8 mouse cellular contexts compared by ENCODE assay signal in the genomic region with DNA sequence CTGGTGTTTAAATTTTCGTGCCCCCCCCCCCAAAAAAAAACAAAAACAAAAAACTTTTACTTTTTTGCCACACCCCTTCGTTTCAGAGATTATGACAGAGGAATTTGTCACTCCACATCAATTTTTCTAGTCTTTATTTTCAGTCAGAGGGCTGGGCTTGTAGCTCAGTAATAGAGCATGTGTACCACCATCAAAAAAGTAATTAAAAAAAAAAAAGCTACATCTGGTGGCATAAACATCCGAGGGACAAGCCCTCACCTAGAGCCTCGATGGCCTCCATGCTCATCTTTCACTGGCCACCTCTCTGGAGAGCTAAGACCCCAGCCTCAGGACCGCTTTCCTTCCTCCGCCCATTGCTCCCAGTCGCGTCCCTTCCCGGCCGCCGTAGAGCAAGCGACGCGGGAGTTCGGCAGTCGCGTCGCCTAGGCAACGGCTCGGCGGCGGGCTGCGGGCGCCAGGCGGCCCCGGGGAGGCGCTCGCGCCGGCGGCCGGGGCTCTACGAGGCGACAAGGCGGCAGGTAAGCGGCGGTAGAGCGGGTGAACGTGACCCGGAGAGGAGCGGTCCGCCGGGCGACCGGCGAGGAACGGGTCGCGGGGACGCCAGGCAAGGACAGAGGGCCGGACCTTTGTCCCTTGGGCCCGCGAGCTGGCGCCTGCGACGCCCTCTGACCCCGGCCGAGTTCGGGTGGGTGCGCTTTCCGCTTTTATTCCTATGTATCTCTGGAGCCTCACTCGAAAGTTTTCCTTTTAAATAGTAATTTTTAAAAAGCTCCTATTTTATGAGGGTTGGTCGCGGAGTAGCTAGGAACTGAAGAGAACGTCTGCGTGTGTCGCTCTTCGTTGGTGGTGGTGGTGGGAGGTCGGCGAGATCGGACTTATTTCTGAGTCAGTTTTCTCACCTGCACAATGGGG. TPM values are rescaled to one million over a fixed set of nuclear protein-coding genes. Genes with fewer than 3 reads are reported as not detected.
DNase-seq lines count a peak whose midpoint lies in the region; ATAC-seq and TF ChIP-seq lines count a peak whose summit lies in the region.

Pkig (plus strand) TSS at position 412 of the 912 bp plus-strand sequence.

- H3K4me1 ChIP-seq in embryonic facial prominence, embryonic 13.5 days, result peaks cover 17% of the 10 kb centered on the region
- H3K4me1 ChIP-seq in heart, adult 2 months (ENCODE audit: control insufficient read depth, insufficient read depth, low read length), result peaks cover 16% of the 10 kb centered on the region
- peaks cover 30% of the 10 kb centered on the region for H3K4me1 ChIP-seq in kidney, adult 2 months (ENCODE audit: control insufficient read depth, insufficient read depth, low read length)
- peaks cover 17% of the 10 kb centered on the region for H3K4me1 ChIP-seq in limb, embryonic 14.5 days (ENCODE audit: control insufficient read depth, insufficient read depth, low read length)
- H3K4me1 ChIP-seq in midbrain, embryonic 16.5 days (ENCODE audit: control insufficient read depth, insufficient read depth, low read length), result peaks cover 23% of the 10 kb centered on the region
- peaks cover 15% of the 10 kb centered on the region; the same call in 1 of the 2 replicates for H3K4me1 ChIP-seq in spleen, adult 2 months (ENCODE audit: control insufficient read depth, insufficient read depth, insufficient read length)

- no peaks in the 10 kb centered on the region for H3K9me3 ChIP-seq in embryonic facial prominence, embryonic 13.5 days
- no peaks in the 10 kb centered on the region for H3K9me3 ChIP-seq in limb, embryonic 14.5 days (ENCODE audit: control insufficient read depth, low read length)
- H3K9me3 ChIP-seq in midbrain, embryonic 16.5 days (replicated peaks; ENCODE audit: control insufficient read depth, low read length, poor library complexity, severe bottlenecking), result no peaks in the 10 kb centered on the region

- H3K9ac ChIP-seq in embryonic facial prominence, embryonic 13.5 days, result peak within 1 kb of the TSS; percentile 85
- H3K9ac ChIP-seq in heart, adult 2 months (ENCODE audit: low read depth, low read length), result peak within 1 kb of the TSS; percentile 95
- H3K9ac ChIP-seq in limb, embryonic 14.5 days (ENCODE audit: low read depth, low read length, severe bottlenecking), result peak within 1 kb of the TSS; percentile 78
- peak within 1 kb of the TSS; percentile 89 for H3K9ac ChIP-seq in midbrain, embryonic 16.5 days (ENCODE audit: low read depth, low read length)

- 0 out of 2 replicates have a peak, but pooled peaks have one; percentile 8 for TF ChIP-seq EP300 in heart, adult 2 months (IDR thresholded peaks at IDR 0.05; ENCODE audit: insufficient read depth, low read depth, low read length)

- TF ChIP-seq POLR2A in heart, adult 2 months (IDR thresholded peaks at IDR 0.05; ENCODE audit: insufficient read depth, low read depth, low read length), result peak; percentile 26; the same call in 1 of the 2 replicates
- TF ChIP-seq POLR2A in kidney, adult 2 months (IDR thresholded peaks at IDR 0.05; ENCODE audit: low read depth, low read length), result no peak
- TF ChIP-seq POLR2A in limb, embryonic 14.5 days (IDR thresholded peaks at IDR 0.05; ENCODE audit: borderline replicate concordance, extremely low read depth, insufficient read depth, insufficient read length), result 0 out of 2 replicates have a peak, but pooled peaks have one; percentile 43
- TF ChIP-seq POLR2A in spleen, adult 2 months (IDR thresholded peaks at IDR 0.05; ENCODE audit: low read depth, low read length), result peak; percentile 33

- H3K79me2 ChIP-seq in heart, adult 2 months (replicated peaks; ENCODE audit: control insufficient read depth, insufficient read depth, low read length), result 0 out of 2 replicates have a peak, but pooled peaks cover 3% of the 10 kb centered on the region

- H3K36me3 ChIP-seq in embryonic facial prominence, embryonic 13.5 days, result no peaks in the 10 kb centered on the region
- H3K36me3 ChIP-seq in heart, adult 2 months (ENCODE audit: control insufficient read depth, insufficient read depth, low read length), result peaks cover 3% of the 10 kb centered on the region
- no peaks in the 10 kb centered on the region for H3K36me3 ChIP-seq in kidney, adult 2 months (ENCODE audit: control insufficient read depth, insufficient read depth, low read length)
- H3K36me3 ChIP-seq in limb, embryonic 14.5 days (ENCODE audit: control insufficient read depth, insufficient read depth, low read length), result no peaks in the 10 kb centered on the region
- H3K36me3 ChIP-seq in midbrain, embryonic 16.5 days (ENCODE audit: control insufficient read depth, insufficient read depth, low read length), result no peaks in the 10 kb centered on the region
- peaks cover 1% of the 10 kb centered on the region; the same call in 1 of the 2 replicates for H3K36me3 ChIP-seq in spleen, adult 2 months (ENCODE audit: control insufficient read depth, insufficient read depth, low read length)

- H3K27me3 ChIP-seq in embryonic facial prominence, embryonic 13.5 days, result no peaks in the 10 kb centered on the region
- no peaks in the 10 kb centered on the region for H3K27me3 ChIP-seq in heart, adult 2 months (ENCODE audit: control insufficient read depth, insufficient read depth, low read length)
- H3K27me3 ChIP-seq in kidney, adult 2 months (replicated peaks; ENCODE audit: control insufficient read depth, insufficient read depth, low read length), result no peaks in the 10 kb centered on the region
- no peaks in the 10 kb centered on the region for H3K27me3 ChIP-seq in limb, embryonic 14.5 days (ENCODE audit: control insufficient read depth, insufficient read depth, low read length)
- no peaks in the 10 kb centered on the region for H3K27me3 ChIP-seq in midbrain, embryonic 16.5 days (ENCODE audit: control insufficient read depth, insufficient read depth, low read depth, low read length)
- no peaks in the 10 kb centered on the region for H3K27me3 ChIP-seq in spleen, adult 2 months (ENCODE audit: control insufficient read depth, insufficient read depth, low read length)

- peak; percentile 92 for DNase-seq in A20 (ENCODE audit: low read depth, low spot score)
- peak; percentile 65 to 71 for DNase-seq in adrenal gland, postnatal 4 days (ENCODE audit: low spot score in 2 of 2)
- peak; percentile 92 for DNase-seq in heart, adult 2 months
- peak; percentile 90 for DNase-seq in kidney, adult 2 months
- peak; percentile 84 for DNase-seq in limb, embryonic 14.5 days (ENCODE audit: low spot score)
- DNase-seq in spleen, adult 2 months (ENCODE audit: low read depth in 1 of 2, low spot score in 2 of 2), result peak; percentile 55 to 86

- peak; percentile 68 for TF ChIP-seq CTCF in heart, adult 2 months (IDR thresholded peaks at IDR 0.05)
- 0 out of 2 replicates have a peak, but pooled peaks have one; percentile 1 for TF ChIP-seq CTCF in kidney, adult 2 months (conservative IDR thresholded peaks at IDR 0.05; ENCODE audit: insufficient read depth, insufficient read length, low read depth, low read length)
- no peak for TF ChIP-seq CTCF in spleen, adult 2 months (IDR thresholded peaks at IDR 0.05; ENCODE audit: extremely low read depth, insufficient read depth, insufficient read length, insufficient replicate concordance)

- ATAC-seq in embryonic facial prominence, embryonic 13.5 days (ENCODE audit: insufficient number of reproducible peaks, insufficient read depth, low FRiP score, low TSS enrichment, low read depth), result peak; percentile 72
- peak; percentile 90 for ATAC-seq in limb, embryonic 14.5 days (ENCODE audit: low FRiP score, low read depth)
- peak; percentile 93 for ATAC-seq in midbrain, embryonic 16.5 days

- intact Hi-C loops in heart, adult 2 months (cut with DNase I), result loop anchor here (1.0 to 2.0 kb wide), 2 partner anchors 35 to 58 kb away; no protein-coding TSS in a partner anchor

- H3K27ac ChIP-seq in embryonic facial prominence, embryonic 13.5 days, result peak within 1 kb of the TSS; percentile 68
- H3K27ac ChIP-seq in heart, adult 2 months, result peak within 1 kb of the TSS; percentile 92
- H3K27ac ChIP-seq in kidney, adult 2 months (ENCODE audit: insufficient read depth, low read depth, low read length), result peak within 1 kb of the TSS; percentile 94
- H3K27ac ChIP-seq in limb, embryonic 14.5 days (replicated peaks; ENCODE audit: low read depth, low read length), result peak within 1 kb of the TSS; percentile 85
- peak within 1 kb of the TSS; percentile 83 for H3K27ac ChIP-seq in midbrain, embryonic 16.5 days (ENCODE audit: low read length)
- H3K27ac ChIP-seq in spleen, adult 2 months (ENCODE audit: insufficient read depth, low read length), result peak within 1 kb of the TSS; percentile 95

- peak within 1 kb of the TSS; percentile 85 for H3K4me3 ChIP-seq in embryonic facial prominence, embryonic 13.5 days
- H3K4me3 ChIP-seq in heart, adult 2 months, result peak within 1 kb of the TSS; percentile 63
- peak within 1 kb of the TSS; percentile 88 for H3K4me3 ChIP-seq in kidney, adult 2 months (ENCODE audit: insufficient read depth, low read depth, low read length)
- peak within 1 kb of the TSS; percentile 85 for H3K4me3 ChIP-seq in limb, embryonic 14.5 days (replicated peaks; ENCODE audit: low read length)
- peak within 1 kb of the TSS; percentile 96 for H3K4me3 ChIP-seq in midbrain, embryonic 16.5 days (ENCODE audit: low read depth, low read length)
- peak within 1 kb of the TSS; percentile 94 for H3K4me3 ChIP-seq in spleen, adult 2 months (ENCODE audit: extremely low read depth, insufficient read depth, insufficient read length)

- under 1% methylated on average over 71 of the region's 71 CpGs for WGBS in embryonic facial prominence, embryonic 13.5 days
- 1% methylated on average over 71 of the region's 71 CpGs for WGBS in heart, adult 2 months
- under 1% methylated on average over 71 of the region's 71 CpGs for WGBS in kidney, adult 2 months
- WGBS in limb, embryonic 14.5 days, result under 1% methylated on average over 71 of the region's 71 CpGs
- WGBS in midbrain, embryonic 16.5 days, result under 1% methylated on average over 71 of the region's 71 CpGs
- WGBS in spleen, adult 2 months, result 1% methylated on average over 70 of the region's 71 CpGs

- peak within 1 kb of the TSS; percentile 60 for H3K4me2 ChIP-seq in embryonic facial prominence, embryonic 13.5 days
- peak within 1 kb of the TSS; percentile 69 for H3K4me2 ChIP-seq in limb, embryonic 14.5 days (replicated peaks; ENCODE audit: low read depth, low read length, severe bottlenecking)
- peak within 1 kb of the TSS; percentile 75 for H3K4me2 ChIP-seq in midbrain, embryonic 16.5 days (ENCODE audit: low read length)

RNA-seq across cellular contexts. Expression of gene Pkig, which starts in this region (rescaled TPM):
- 10 to 100 TPM; 67.4 to 72.8 TPM for total RNA-seq in adrenal gland, postnatal 4 days (2021)
- polyA plus RNA-seq in embryonic facial prominence, embryonic 13.5 days (2015; fragmentation: Nextera tagmentation; extraction: Ambion mirVana), result 105 and 113 TPM in 2 replicates
- 100 to 1,000 TPM; 214 to 237 TPM for total RNA-seq in heart, adult 2 months (2021)
- 344 and 361 TPM in 2 replicates for polyA plus RNA-seq in heart, adult 2 months (2012; rRNA removed)
- polyA plus RNA-seq in kidney, adult 2 months (2012; rRNA removed), result 100 and 107 TPM in 2 replicates
- polyA plus RNA-seq in limb, embryonic 14.5 days (2012; rRNA removed), result 76.1 and 85.2 TPM in 2 replicates
- 126 and 133 TPM in 2 replicates for polyA plus RNA-seq in limb, embryonic 14.5 days (2014; fragmentation: Nextera tagmentation; extraction: Ambion mirVana)
- polyA plus RNA-seq in midbrain, embryonic 16.5 days (2015; fragmentation: Nextera tagmentation; extraction: Ambion mirVana), result 134 TPM in 2 replicates
- polyA plus RNA-seq in spleen, adult 2 months (2012; rRNA removed), result 138 and 179 TPM in 2 replicates

Comparison
In these comparisons a context has a peak if more than half of its experiments do, and no peak if none do; other contexts are left out.
1. Peak in every context shown above with its lines: DNase-seq, ATAC-seq, H3K4me3 ChIP-seq and H3K27ac ChIP-seq.